Mouse (Mus musculus): ENCODE results near the gene Zfp511. TPM values are rescaled to one million over a fixed set of nuclear protein-coding genes. Genes with fewer than 3 reads are reported as not detected.

Zfp511 gene
- polyA plus RNA-seq, 1 experiment, result 55.8 TPM

DNA sequence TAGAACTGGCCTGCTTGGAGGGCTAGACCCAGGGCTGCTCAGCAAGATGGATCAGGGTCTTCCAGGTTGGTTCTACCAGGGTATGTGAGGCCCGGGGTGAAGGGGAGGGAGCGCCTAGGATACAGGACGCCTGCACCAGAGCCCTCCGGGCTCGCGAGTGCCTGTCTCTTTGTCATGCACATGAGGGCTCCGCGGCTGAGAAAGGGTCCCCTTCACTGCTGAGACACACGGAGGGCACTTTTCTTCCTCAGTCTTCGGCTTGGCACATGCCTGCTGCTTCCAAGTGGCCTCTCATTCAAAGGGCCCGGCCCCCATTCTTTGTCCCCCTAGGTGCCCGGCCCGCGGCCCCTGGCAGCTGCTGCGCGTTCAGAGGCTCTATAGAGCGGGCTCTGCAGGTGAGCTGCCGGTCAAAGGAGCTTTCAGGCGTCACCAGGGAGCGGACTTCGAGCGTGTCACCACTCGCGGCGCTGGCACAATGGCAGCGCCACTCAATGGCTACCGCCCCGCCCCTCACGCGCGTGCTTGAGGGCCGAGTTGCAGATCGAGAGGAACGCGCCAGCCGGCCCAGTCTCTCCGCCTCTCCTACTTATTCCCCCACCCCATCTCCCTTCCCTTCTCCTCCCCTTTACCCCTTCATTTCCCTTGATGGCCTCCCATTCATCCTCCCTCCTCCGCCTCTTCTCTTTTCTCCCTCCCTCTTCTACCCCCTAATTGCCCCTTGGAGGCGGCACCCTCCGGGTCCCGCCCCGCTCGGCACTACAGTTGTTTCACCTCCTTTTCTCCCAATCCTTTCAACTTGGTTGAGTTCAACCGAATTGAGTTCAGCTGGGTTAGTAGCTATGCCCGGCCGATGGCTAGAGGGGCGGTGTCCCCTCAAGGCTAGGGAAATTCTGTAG, 25.0 kb downstream of the Zfp511 start:
- no peaks in the 10 kb centered on the region for H3K79me2 ChIP-seq (ENCODE audit: control insufficient read depth, insufficient read depth)
- TF ChIP-seq CEBPB (IDR thresholded peaks at IDR 0.05; ENCODE audit: low read depth) (no peak), MAX (IDR thresholded peaks at IDR 0.05) (no peak), CTCF (IDR thresholded peaks at IDR 0.05; ENCODE audit: control insufficient read depth, insufficient read depth, insufficient read length) (no peak), MYOD1 (IDR thresholded peaks at IDR 0.05; ENCODE audit: control insufficient read depth, insufficient read length, low read depth) (no peak), FOSL1 (IDR thresholded peaks at IDR 0.05; ENCODE audit: insufficient read depth, low read length, poor library complexity, severe bottlenecking) (no peak), MYOG (IDR thresholded peaks at IDR 0.05; ENCODE audit: control insufficient read depth, extremely low read depth, insufficient read length) (no peak), USF1 (IDR thresholded peaks at IDR 0.05; ENCODE audit: low read depth) (no peak)
- H3K79me3 ChIP-seq (ENCODE audit: low read depth), result no peaks in the 10 kb centered on the region
- no peaks in the 10 kb centered on the region for H3K36me3 ChIP-seq (ENCODE audit: control insufficient read depth, insufficient read depth)
- H3ac ChIP-seq (ENCODE audit: control insufficient read depth, insufficient read length, low read depth), result no peak overlapping the region
- H3K4me3 ChIP-seq (ENCODE audit: insufficient read depth, poor library complexity, severe bottlenecking), result no peak overlapping the region
- peaks cover 19% of the 10 kb centered on the region for H3K27me3 ChIP-seq (ENCODE audit: control insufficient read depth, insufficient read depth, insufficient read length)

GRCm38 (mm10) chr7:140061832-140062130, 25.6 kb downstream of the Zfp511 start:
- peaks cover 19% of the 10 kb centered on the region for H3K27me3 ChIP-seq (ENCODE audit: control insufficient read depth, insufficient read depth, insufficient read length)
- no peaks in the 10 kb centered on the region for H3K79me2 ChIP-seq (ENCODE audit: control insufficient read depth, insufficient read depth)
- TF ChIP-seq MYOG (IDR thresholded peaks at IDR 0.05; ENCODE audit: control insufficient read depth, extremely low read depth, insufficient read length) (no peak), CEBPB (IDR thresholded peaks at IDR 0.05; ENCODE audit: low read depth) (no peak), MYOD1 (IDR thresholded peaks at IDR 0.05; ENCODE audit: control insufficient read depth, insufficient read length, low read depth) (no peak), MAX (IDR thresholded peaks at IDR 0.05) (no peak), USF1 (IDR thresholded peaks at IDR 0.05; ENCODE audit: low read depth) (no peak), CTCF (IDR thresholded peaks at IDR 0.05; ENCODE audit: control insufficient read depth, insufficient read depth, insufficient read length) (no peak), FOSL1 (IDR thresholded peaks at IDR 0.05; ENCODE audit: insufficient read depth, low read length, poor library complexity, severe bottlenecking) (no peak)
- no peak overlapping the region for H3K4me3 ChIP-seq (ENCODE audit: insufficient read depth, poor library complexity, severe bottlenecking)
- H3ac ChIP-seq (ENCODE audit: control insufficient read depth, insufficient read length, low read depth), result no peak overlapping the region
- H3K36me3 ChIP-seq (ENCODE audit: control insufficient read depth, insufficient read depth), result no peaks in the 10 kb centered on the region
- no peaks in the 10 kb centered on the region for H3K79me3 ChIP-seq (ENCODE audit: low read depth)

DNA sequence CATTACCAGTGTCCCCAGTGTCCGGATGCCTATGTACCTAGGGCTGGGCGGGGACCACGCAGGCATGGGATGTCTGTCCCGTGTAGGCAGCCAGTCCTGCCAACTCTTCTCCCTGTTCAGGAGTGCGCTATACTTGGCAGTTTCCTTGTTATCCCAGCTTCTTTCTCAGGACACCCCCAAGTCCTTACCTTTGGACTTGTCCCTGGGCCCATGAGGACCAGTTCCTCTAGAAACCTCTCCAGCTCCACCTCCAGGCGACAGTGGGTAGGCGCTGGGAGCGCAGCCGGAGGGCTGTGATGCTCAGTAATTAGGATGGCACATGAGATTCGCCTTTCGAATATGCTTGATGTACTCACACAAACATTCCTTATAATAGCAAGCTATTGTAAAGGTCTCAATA, 26.1 kb downstream of the Zfp511 start:
- H3K4me3 ChIP-seq (ENCODE audit: insufficient read depth, poor library complexity, severe bottlenecking), result no peak overlapping the region
- H3K79me2 ChIP-seq (ENCODE audit: control insufficient read depth, insufficient read depth), result no peaks in the 10 kb centered on the region
- H3K79me3 ChIP-seq (ENCODE audit: low read depth), result no peaks in the 10 kb centered on the region
- TF ChIP-seq MYOD1 (IDR thresholded peaks at IDR 0.05; ENCODE audit: control insufficient read depth, insufficient read length, low read depth), result no peak
- no peak for TF ChIP-seq USF1 (IDR thresholded peaks at IDR 0.05; ENCODE audit: low read depth)
- TF ChIP-seq CEBPB (IDR thresholded peaks at IDR 0.05; ENCODE audit: low read depth), result no peak
- TF ChIP-seq FOSL1 (IDR thresholded peaks at IDR 0.05; ENCODE audit: insufficient read depth, low read length, poor library complexity, severe bottlenecking), result no peak
- TF ChIP-seq MYOG (IDR thresholded peaks at IDR 0.05; ENCODE audit: control insufficient read depth, extremely low read depth, insufficient read length), result no peak
- TF ChIP-seq CTCF (IDR thresholded peaks at IDR 0.05; ENCODE audit: control insufficient read depth, insufficient read depth, insufficient read length), result no peak
- TF ChIP-seq MAX (IDR thresholded peaks at IDR 0.05), result no peak
- H3ac ChIP-seq (ENCODE audit: control insufficient read depth, insufficient read length, low read depth), result no peak overlapping the region
- H3K36me3 ChIP-seq (ENCODE audit: control insufficient read depth, insufficient read depth), result no peaks in the 10 kb centered on the region
- peaks cover 19% of the 10 kb centered on the region for H3K27me3 ChIP-seq (ENCODE audit: control insufficient read depth, insufficient read depth, insufficient read length)

- TF ChIP-seq MYOD1 (IDR thresholded peaks at IDR 0.05; ENCODE audit: control insufficient read depth, insufficient read length, low read depth) (no peak), CEBPB (IDR thresholded peaks at IDR 0.05; ENCODE audit: low read depth) (no peak), FOSL1 (IDR thresholded peaks at IDR 0.05; ENCODE audit: insufficient read depth, low read length, poor library complexity, severe bottlenecking) (no peak), CTCF (IDR thresholded peaks at IDR 0.05; ENCODE audit: control insufficient read depth, insufficient read depth, insufficient read length) (peak; percentile 64)
Observed at GRCm38 (mm10) chr7:140063092-140063491, 26.9 kb downstream of the Zfp511 start.

GRCm38 (mm10) chr7:140067397-140067796, 31.2 kb downstream of the Zfp511 start:
- no peaks in the 10 kb centered on the region for H3K36me3 ChIP-seq (ENCODE audit: control insufficient read depth, insufficient read depth)
- no peaks in the 10 kb centered on the region for H3K79me3 ChIP-seq (ENCODE audit: low read depth)
- no peak overlapping the region for H3ac ChIP-seq (ENCODE audit: control insufficient read depth, insufficient read length, low read depth)
- TF ChIP-seq CTCF (IDR thresholded peaks at IDR 0.05; ENCODE audit: control insufficient read depth, insufficient read depth, insufficient read length), result no peak
- no peak for TF ChIP-seq USF1 (IDR thresholded peaks at IDR 0.05; ENCODE audit: low read depth)
- TF ChIP-seq MAX (IDR thresholded peaks at IDR 0.05), result no peak
- TF ChIP-seq MYOD1 (IDR thresholded peaks at IDR 0.05; ENCODE audit: control insufficient read depth, insufficient read length, low read depth), result no peak
- TF ChIP-seq CEBPB (IDR thresholded peaks at IDR 0.05; ENCODE audit: low read depth), result no peak
- no peak for TF ChIP-seq MYOG (IDR thresholded peaks at IDR 0.05; ENCODE audit: control insufficient read depth, extremely low read depth, insufficient read length)
- no peak for TF ChIP-seq FOSL1 (IDR thresholded peaks at IDR 0.05; ENCODE audit: insufficient read depth, low read length, poor library complexity, severe bottlenecking)
- H3K4me3 ChIP-seq (ENCODE audit: insufficient read depth, poor library complexity, severe bottlenecking), result no peak overlapping the region
- no peaks in the 10 kb centered on the region for H3K79me2 ChIP-seq (ENCODE audit: control insufficient read depth, insufficient read depth)
- peaks cover 29% of the 10 kb centered on the region for H3K27me3 ChIP-seq (ENCODE audit: control insufficient read depth, insufficient read depth, insufficient read length)

More at GRCm38 (mm10) chr7:140063092-140063491, 26.9 kb downstream of the Zfp511 start:
- H3K79me2 ChIP-seq (ENCODE audit: control insufficient read depth, insufficient read depth), result no peaks in the 10 kb centered on the region
- H3K27me3 ChIP-seq (ENCODE audit: control insufficient read depth, insufficient read depth, insufficient read length), result peaks cover 19% of the 10 kb centered on the region
- H3K4me3 ChIP-seq (ENCODE audit: insufficient read depth, poor library complexity, severe bottlenecking), result no peak overlapping the region
- no peaks in the 10 kb centered on the region for H3K36me3 ChIP-seq (ENCODE audit: control insufficient read depth, insufficient read depth)
- no peaks in the 10 kb centered on the region for H3K79me3 ChIP-seq (ENCODE audit: low read depth)
- no peak overlapping the region for H3ac ChIP-seq (ENCODE audit: control insufficient read depth, insufficient read length, low read depth)

All from C2C12 (cell line).